Mouse (Mus musculus): ENCODE data around the gene Gnaz.

Gnaz gene

DNA sequence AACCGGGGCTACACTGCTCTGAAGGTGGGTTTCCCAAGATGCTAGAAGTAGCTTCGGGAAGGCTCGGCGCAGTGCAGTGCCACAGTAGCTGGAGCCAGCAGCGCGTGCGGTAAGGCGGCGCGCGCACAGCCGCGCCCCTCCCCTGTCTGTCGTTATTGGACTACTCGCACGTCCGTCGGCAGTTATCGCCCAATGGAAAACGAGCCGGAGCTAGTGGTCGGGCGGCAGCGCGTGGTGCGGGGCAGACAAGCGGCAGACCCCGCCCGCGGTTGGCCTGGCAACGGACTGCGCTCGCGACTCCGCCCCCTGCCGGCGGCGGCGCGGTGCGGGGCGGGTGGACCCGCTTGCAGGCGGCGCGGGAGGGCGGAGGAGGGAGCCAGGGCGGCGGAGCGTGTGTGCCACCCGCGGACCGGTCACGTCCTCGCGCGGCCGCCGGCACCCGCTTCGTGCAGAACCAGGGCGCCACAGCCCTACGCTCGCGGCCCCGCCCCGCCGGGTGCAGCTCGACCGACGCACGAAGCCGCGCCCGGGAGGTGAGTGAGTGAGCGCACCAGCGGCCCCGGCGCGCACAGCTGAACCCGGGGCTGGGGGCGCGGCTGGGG, at the start of gene Gnaz:
Gene Gnaz (plus strand): TSS at position 328 of the 602 bp plus-strand sequence.
- DNase-seq, result peak; percentile 98 to 99

GRCm38 (mm10) chr10:74919277-74919676, 47.7 kb upstream of the Gnaz start:
- no peak for DNase-seq

GRCm38 (mm10) chr10:74920853-74921567, 46.0 kb upstream of the Gnaz start:
- peak; percentile 53 to 62 for DNase-seq

GRCm38 (mm10) chr10:74921614-74922013, 45.4 kb upstream of the Gnaz start:
- peak; percentile 17 to 24 for DNase-seq

DNA sequence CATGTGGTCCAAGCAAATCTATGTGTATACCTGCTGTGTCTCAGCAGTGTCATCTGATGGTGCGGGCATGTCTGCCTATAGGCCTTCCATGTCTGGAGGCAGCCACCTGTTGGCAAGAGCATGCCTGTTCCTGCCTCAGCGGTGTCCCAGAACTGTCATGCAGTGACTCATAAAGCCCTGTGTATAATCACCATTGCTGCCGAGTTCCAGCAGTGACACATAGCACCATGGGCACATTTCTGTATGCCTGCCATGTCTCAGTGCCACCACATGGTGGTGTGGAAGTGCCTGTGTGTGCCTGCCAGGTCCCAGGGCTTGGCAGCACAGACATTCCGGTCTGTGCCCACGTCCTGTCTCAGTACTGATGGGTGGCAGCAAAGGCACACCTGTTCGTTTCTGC, 44.2 kb upstream of the Gnaz start:
- DNase-seq, result peak; percentile 84 to 86

GRCm38 (mm10) chr10:74924274-74924673, 42.7 kb upstream of the Gnaz start:
- peak in 1 of 2 experiments; percentile 17 for DNase-seq

GRCm38 (mm10) chr10:74925324-74925723, 41.7 kb upstream of the Gnaz start:
- DNase-seq, result peak; percentile 84 to 90

GRCm38 (mm10) chr10:74928276-74928675, 38.7 kb upstream of the Gnaz start:
- peak in 1 of 2 experiments; percentile 8 for DNase-seq

- peak in 1 of 2 experiments; percentile 59 for DNase-seq
These were observed 37.4 kb upstream of the Gnaz start for GRCm38 (mm10) chr10:74929578-74929977.

- peak; percentile 75 to 76 for DNase-seq
These were observed 36.4 kb upstream of the Gnaz start for GRCm38 (mm10) chr10:74930541-74930940.

- no peak for DNase-seq
These were observed 35.3 kb upstream of the Gnaz start for GRCm38 (mm10) chr10:74931631-74932030.

GRCm38 (mm10) chr10:74932487-74932886, 34.5 kb upstream of the Gnaz start:
- no peak for DNase-seq

DNA sequence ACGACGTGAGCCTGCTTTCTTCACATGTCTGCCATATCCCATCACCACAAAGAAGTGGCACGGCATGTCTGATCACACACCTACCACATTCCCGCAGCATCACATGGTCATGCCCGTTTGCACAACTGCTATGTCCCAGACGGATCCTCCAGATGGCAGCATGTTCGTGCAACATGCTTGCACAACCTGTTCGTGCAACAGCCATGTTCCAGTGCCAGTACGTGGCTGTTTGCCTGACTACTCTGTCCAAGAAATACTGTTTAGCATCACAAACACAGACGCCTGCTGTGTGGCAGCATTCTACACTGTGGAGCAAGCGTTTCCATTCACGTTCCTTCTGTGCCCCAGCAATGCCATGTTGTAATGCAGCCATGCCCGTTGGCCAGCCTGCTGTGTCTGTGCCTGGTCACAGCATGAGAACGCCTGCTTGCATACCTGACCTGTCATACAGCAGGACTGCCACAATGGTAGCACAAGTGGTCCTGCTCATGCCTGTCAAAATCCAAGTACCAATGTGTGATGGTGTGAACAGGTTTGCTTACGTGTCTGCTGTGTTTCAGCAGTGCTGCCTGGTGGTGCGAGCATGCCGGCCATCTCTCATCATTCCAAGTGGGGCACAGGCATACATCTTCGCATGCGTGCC, 33.3 kb upstream of the Gnaz start:
- DNase-seq, result peak in 1 of 2 experiments; percentile 56

DNA sequence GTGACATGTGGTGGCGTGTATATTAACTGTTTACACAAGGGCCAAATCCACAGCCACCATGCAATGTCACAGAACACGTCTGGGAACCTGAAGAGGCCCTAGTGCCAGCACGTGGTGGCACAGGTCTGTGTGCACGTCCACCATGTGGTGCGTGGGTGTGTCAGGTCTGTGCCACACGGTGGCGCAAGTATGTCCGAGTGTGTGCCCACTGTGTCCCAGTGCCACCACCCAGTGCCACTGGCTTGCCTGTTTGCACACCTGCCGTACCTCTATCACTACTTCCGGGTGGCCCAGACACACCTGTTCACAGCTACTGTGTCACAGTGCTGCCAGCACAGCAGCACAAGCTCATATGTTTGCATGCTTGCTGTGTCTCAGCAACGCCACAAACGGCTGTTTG, 32.5 kb upstream of the Gnaz start:
- DNase-seq, result no peak

- DNase-seq, result peak; percentile 48 to 79
These were observed 32.0 kb upstream of the Gnaz start for GRCm38 (mm10) chr10:74935016-74935415.

GRCm38 (mm10) chr10:74937003-74937790, 29.8 kb upstream of the Gnaz start:
- DNase-seq, result peak; percentile 51 to 53

GRCm38 (mm10) chr10:74938410-74938809, 28.6 kb upstream of the Gnaz start:
- DNase-seq, result no peak

GRCm38 (mm10) chr10:74939300-74939699, 27.7 kb upstream of the Gnaz start:
- DNase-seq, result no peak

- no peak for DNase-seq
These were observed 26.2 kb upstream of the Gnaz start for GRCm38 (mm10) chr10:74940795-74941194.

DNA sequence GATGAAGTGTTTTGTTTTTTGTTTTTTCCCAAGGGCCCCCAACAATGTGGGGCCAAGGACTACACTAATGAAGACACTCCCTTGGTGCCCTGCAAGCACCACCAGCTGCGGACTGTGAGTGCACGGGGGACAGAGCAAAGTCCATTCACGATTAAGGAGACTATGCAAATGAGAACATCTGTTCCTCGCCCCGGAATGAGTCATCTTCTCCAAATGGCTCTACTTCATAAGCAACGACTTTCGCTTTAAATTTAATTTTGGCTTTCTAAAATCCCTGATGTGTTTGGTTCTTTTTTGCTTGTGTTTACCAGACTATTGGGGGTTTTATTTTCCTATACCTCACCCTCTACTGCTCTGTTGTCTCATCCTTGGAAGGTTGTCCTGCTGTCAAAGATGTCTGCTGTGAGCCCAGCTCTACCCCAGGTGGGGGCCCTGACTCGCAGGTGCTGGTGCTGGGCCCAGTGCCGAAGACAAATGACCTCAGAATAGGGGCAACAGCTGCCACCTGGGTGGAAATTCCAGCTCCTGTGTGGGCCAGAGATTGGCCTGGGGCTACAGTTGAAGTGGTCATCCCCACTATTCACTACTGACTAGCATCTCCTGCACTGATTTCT, 14.0 kb upstream of the Gnaz start:
- no peak for DNase-seq

DNA sequence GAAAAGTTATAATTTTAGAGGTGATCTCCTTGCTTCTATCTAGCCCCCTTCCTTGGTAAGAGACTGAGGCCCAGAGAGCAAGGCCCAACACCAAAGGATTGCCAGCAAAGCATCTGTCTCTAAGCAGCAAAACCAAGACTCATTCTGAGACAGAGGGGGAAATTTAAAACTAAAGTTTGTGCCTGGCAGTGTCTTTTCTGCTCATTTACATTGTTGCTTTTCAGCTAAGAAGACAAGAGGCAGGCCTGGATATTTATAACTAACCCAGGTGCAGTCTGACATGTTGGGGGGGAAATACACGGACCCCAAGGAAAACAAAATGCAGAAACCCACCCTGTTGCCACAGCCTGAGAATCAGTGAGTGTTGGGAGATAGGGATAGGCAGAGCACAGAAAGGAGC, 2.6 kb upstream of the Gnaz start:
- DNase-seq, result no peak

- DNase-seq, result peak; percentile 71 to 81
These were observed 782 bp downstream of the Gnaz start for GRCm38 (mm10) chr10:74967651-74968267.
